Mouse (Mus musculus) gastrocnemius, adult 8-10 months (tissue): ENCODE results near the gene Wdsub1. TPM values are rescaled to one million over a fixed set of nuclear protein-coding genes. Genes with fewer than 3 reads are reported as not detected.
"Not testable (repeated sequence)": the region's sequence is repeated elsewhere in the genome, so short reads cannot be mapped to it uniquely, and the experiment has no call there.

Experiments used
- DNase-seq, 2 experiments: peaks; one replicate each; pipeline ENCODE4 v3.0.0; 2022; ENCODE audit warnings: low spot score in 2 of 2
- total RNA-seq, 4 experiments: library from RNA; stranded (reverse); gene quantifications; 2 replicates each; pipeline ENCODE4 v1.2.4; 2022

The Wdsub1 gene
- total RNA-seq = 10 to 100 TPM; 12.5 to 16.6 (median 15.4) TPM

GRCm38 (mm10) chr2:59881831-59882741 lies at the start of gene Wdsub1:
Gene Wdsub1, minus strand, starts transcription at chr2:59882591.
- peak; percentile 89 to 93 for DNase-seq

GRCm38 (mm10) chr2:59913610-59914009 lies 31.2 kb upstream of the Wdsub1 start:
- no peak for DNase-seq

- DNase-seq = no peak
Observed at GRCm38 (mm10) chr2:59908048-59908447, 25.7 kb upstream of the Wdsub1 start.

- no peak for DNase-seq
Observed at GRCm38 (mm10) chr2:59904007-59904406, 21.6 kb upstream of the Wdsub1 start.

GRCm38 (mm10) chr2:59898666-59899065 lies 16.3 kb upstream of the Wdsub1 start:
- DNase-seq = no peak

GRCm38 (mm10) chr2:59898105-59898504 lies 15.7 kb upstream of the Wdsub1 start:
- DNase-seq = no peak

GRCm38 (mm10) chr2:59896837-59897236 lies 14.4 kb upstream of the Wdsub1 start:
- no peak for DNase-seq

- no peak for DNase-seq
Observed at GRCm38 (mm10) chr2:59896400-59896799, 14.0 kb upstream of the Wdsub1 start.

- no peak for DNase-seq
Observed at GRCm38 (mm10) chr2:59889699-59890098, 7.3 kb upstream of the Wdsub1 start.

GRCm38 (mm10) chr2:59882742-59883281 lies 421 bp upstream of the Wdsub1 start:
- DNase-seq = no peak

GRCm38 (mm10) chr2:59881404-59881803 lies 987 bp downstream of the Wdsub1 start:
- no peak for DNase-seq

- DNase-seq = no peak
Observed at GRCm38 (mm10) chr2:59878221-59878620, 4.2 kb downstream of the Wdsub1 start.

- DNase-seq = no peak
Observed at GRCm38 (mm10) chr2:59877335-59877734, 5.1 kb downstream of the Wdsub1 start.

- DNase-seq = no peak
Observed at GRCm38 (mm10) chr2:59876482-59876881, 5.9 kb downstream of the Wdsub1 start.

GRCm38 (mm10) chr2:59870526-59870925 lies 11.9 kb downstream of the Wdsub1 start:
- no peak for DNase-seq

GRCm38 (mm10) chr2:59862618-59863017 lies 19.8 kb downstream of the Wdsub1 start:
- DNase-seq = no peak

GRCm38 (mm10) chr2:59854363-59854762 lies 28.0 kb downstream of the Wdsub1 start:
- no peak for DNase-seq

- no peak for DNase-seq
Observed at GRCm38 (mm10) chr2:59853543-59853942, 28.8 kb downstream of the Wdsub1 start.

- DNase-seq = no peak
Observed at GRCm38 (mm10) chr2:59852916-59853315, 29.5 kb downstream of the Wdsub1 start.

- not testable (repeated sequence) for DNase-seq
Observed at GRCm38 (mm10) chr2:59851885-59852284, 30.5 kb downstream of the Wdsub1 start.

GRCm38 (mm10) chr2:59843848-59844247 lies 38.5 kb downstream of the Wdsub1 start:
- no peak for DNase-seq

- DNase-seq = no peak
Observed at GRCm38 (mm10) chr2:59843156-59843555, 39.2 kb downstream of the Wdsub1 start.

GRCm38 (mm10) chr2:59842556-59843008 lies 39.8 kb downstream of the Wdsub1 start:
- no peak for DNase-seq
